Mouse (Mus musculus) liver, embryonic 13.5 days (tissue): ENCODE data around the gene Crocc. TPM values are rescaled to one million over a fixed set of nuclear protein-coding genes. Genes with fewer than 3 reads are reported as not detected.

Experiments used
- ATAC-seq: fragments of 200-750 bp; cut with Nextera tagmentation; 2 replicates; pipeline ENCODE4 v1.8.0; 2017; ENCODE audit warnings: low read depth, mild to moderate bottlenecking, moderate number of reproducible peaks, moderate library complexity
- DNase-seq: peaks from one replicate; pipeline ENCODE4 v3.0.0; 2022
- H3K27ac ChIP-seq: fragments of 300-500 bp; sonication (generic); 2 replicates; pipeline ENCODE4 v1.5.1; 2015; ENCODE audit warnings: moderate library complexity, mild to moderate bottlenecking, inconsistent platforms
- H3K27me3 ChIP-seq: fragments of 300-500 bp; sonication (generic); 2 replicates; pipeline ENCODE4 v1.6.1; 2015; ENCODE audit warnings: mild to moderate bottlenecking, inconsistent platforms
- H3K36me3 ChIP-seq: fragments of 300-500 bp; sonication (generic); 2 replicates; pipeline ENCODE4 v1.6.1; 2015; ENCODE audit warnings: mild to moderate bottlenecking, inconsistent platforms
- H3K4me1 ChIP-seq: fragments of 300-500 bp; sonication (generic); replicated peaks from 2 replicates; pipeline ENCODE4 v1.6.1; 2015; ENCODE audit warnings: inconsistent platforms
- H3K4me2 ChIP-seq: fragments of 300-500 bp; sonication (generic); 2 replicates; pipeline ENCODE4 v1.6.1; 2015; ENCODE audit warnings: inconsistent platforms, mild to moderate bottlenecking, moderate library complexity
- H3K4me3 ChIP-seq: fragments of 300-500 bp; sonication (generic); replicated peaks from 2 replicates; pipeline ENCODE4 v1.5.1; 2015; ENCODE audit warnings: mild to moderate bottlenecking, inconsistent platforms
- H3K9ac ChIP-seq: fragments of 300-500 bp; sonication (generic); 2 replicates; pipeline ENCODE4 v1.6.1; 2015; ENCODE audit warnings: mild to moderate bottlenecking, inconsistent platforms
- H3K9me3 ChIP-seq: fragments of 300-500 bp; sonication (generic); replicated peaks from 2 replicates; pipeline ENCODE4 v1.6.1; 2016; ENCODE audit warnings: inconsistent platforms
- WGBS: fragments of 180-500 bp; shearing (Covaris S2); methylation state at CpG from one replicate; pipeline ENCODE4 v1.1.7; 2015; ENCODE audit not compliant: insufficient replicate concordance; 5-methylcytosine and 5-hydroxymethylcytosine counted together
- polyA plus RNA-seq: library from polyadenylated mRNA; unstranded; fragments of >200 nt; fragmentation: Nextera tagmentation; extraction: Ambion mirVana; gene quantifications from 2 replicates; pipeline ENCODE4 v1.2.1, GENCODE M21; 2015

Crocc gene
- polyA plus RNA-seq, 1 experiment from 2014 or later: 0.59 TPM

- WGBS: 39% methylated on average over 10 of the region's 10 CpGs
- ATAC-seq (peak; percentile 89), DNase-seq (no peak)
Measured at GRCm38 (mm10) chr4:141086862-141087261, 26.5 kb upstream of the Crocc start.

GRCm38 (mm10) chr4:141078510-141079137 lies 18.3 kb upstream of the Crocc start:
- H3K27ac ChIP-seq: no peak overlapping the region
- no peaks in the 10 kb centered on the region for H3K9me3 ChIP-seq
- H3K36me3 ChIP-seq: peaks cover 22% of the 10 kb centered on the region
- ATAC-seq (no peak), DNase-seq (no peak)
- H3K4me3 ChIP-seq: peak overlapping the region; percentile 98
- WGBS: 63% methylated on average over 18 of the region's 18 CpGs
- no peaks in the 10 kb centered on the region for H3K27me3 ChIP-seq
- H3K9ac ChIP-seq: no peak overlapping the region; the same call in 1 of the 2 replicates
- peaks cover 42% of the 10 kb centered on the region for H3K4me1 ChIP-seq
- H3K4me2 ChIP-seq: peak overlapping the region; percentile 34

More at GRCm38 (mm10) chr4:141086862-141087261, 26.5 kb upstream of the Crocc start:
- no peaks in the 10 kb centered on the region for H3K27me3 ChIP-seq
- no peaks in the 10 kb centered on the region for H3K9me3 ChIP-seq
- H3K36me3 ChIP-seq: no peaks in the 10 kb centered on the region
- peaks cover 22% of the 10 kb centered on the region for H3K4me1 ChIP-seq
- H3K4me3 ChIP-seq: no peak overlapping the region
- peak overlapping the region; percentile 11; the same call in 1 of the 2 replicates for H3K4me2 ChIP-seq
- H3K27ac ChIP-seq: no peak overlapping the region
- H3K9ac ChIP-seq: no peak overlapping the region

GRCm38 (mm10) chr4:141077681-141078509 lies 17.5 kb upstream of the Crocc start, which contains the start of gene Necap2:
Necap2 (minus strand) TSS chr4:141078357.
- peak; percentile 89 for DNase-seq
- Histone ChIP-seq H3K9me3 (no peaks in the 10 kb centered on the region), H3K27ac (peak within 1 kb of the TSS; percentile 98), H3K36me3 (peaks cover 29% of the 10 kb centered on the region), H3K27me3 (no peaks in the 10 kb centered on the region), H3K9ac (peak within 1 kb of the TSS; percentile 97), H3K4me3 (peak within 1 kb of the TSS; percentile 98), H3K4me1 (peaks cover 49% of the 10 kb centered on the region), H3K4me2 (peak within 1 kb of the TSS; percentile 95)
- WGBS: under 1% methylated on average over 67 of the region's 67 CpGs
- peak; percentile 76 for ATAC-seq

- Histone ChIP-seq H3K9ac (peak overlapping the region; percentile 97), H3K4me3 (peak overlapping the region; percentile 98), H3K27ac (peak overlapping the region; percentile 98), H3K9me3 (no peaks in the 10 kb centered on the region), H3K4me1 (peaks cover 58% of the 10 kb centered on the region), H3K36me3 (peaks cover 38% of the 10 kb centered on the region), H3K27me3 (no peaks in the 10 kb centered on the region), H3K4me2 (peak overlapping the region; percentile 95)
- 13% methylated on average over 17 of the region's 17 CpGs for WGBS
- ATAC-seq (peak; percentile 83), DNase-seq (peak; percentile 67)
Measured at GRCm38 (mm10) chr4:141076761-141077506, 16.6 kb upstream of the Crocc start.

GRCm38 (mm10) chr4:141074109-141074508 lies 13.8 kb upstream of the Crocc start:
- peaks cover 67% of the 10 kb centered on the region for H3K36me3 ChIP-seq
- no peaks in the 10 kb centered on the region for H3K9me3 ChIP-seq
- peak overlapping the region; percentile 95 for H3K4me2 ChIP-seq
- H3K27me3 ChIP-seq: no peaks in the 10 kb centered on the region
- WGBS: 38% methylated on average over 4 of the region's 4 CpGs
- H3K27ac ChIP-seq: peak overlapping the region; percentile 98
- DNase-seq: peak; percentile 24
- H3K9ac ChIP-seq: peak overlapping the region; percentile 97
- H3K4me3 ChIP-seq: peak overlapping the region; percentile 98
- ATAC-seq: peak; percentile 72
- peaks cover 81% of the 10 kb centered on the region for H3K4me1 ChIP-seq

GRCm38 (mm10) chr4:141073661-141074060 lies 13.3 kb upstream of the Crocc start:
- Histone ChIP-seq H3K4me2 (peak overlapping the region; percentile 95), H3K4me1 (peaks cover 86% of the 10 kb centered on the region), H3K27ac (peak overlapping the region; percentile 98), H3K27me3 (no peaks in the 10 kb centered on the region), H3K36me3 (peaks cover 71% of the 10 kb centered on the region), H3K4me3 (peak overlapping the region; percentile 98), H3K9ac (peak overlapping the region; percentile 97), H3K9me3 (no peaks in the 10 kb centered on the region)
- DNase-seq (no peak), ATAC-seq (no peak)
- 75% methylated on average over 9 of the region's 9 CpGs for WGBS

GRCm38 (mm10) chr4:141072502-141072901 lies 12.2 kb upstream of the Crocc start:
- ATAC-seq (no peak), DNase-seq (no peak)
- peaks cover 95% of the 10 kb centered on the region for H3K4me1 ChIP-seq
- H3K9me3 ChIP-seq: no peaks in the 10 kb centered on the region
- H3K4me3 ChIP-seq: no peak overlapping the region
- H3K27me3 ChIP-seq: no peaks in the 10 kb centered on the region
- peaks cover 83% of the 10 kb centered on the region for H3K36me3 ChIP-seq
- no peak overlapping the region; the same call in 1 of the 2 replicates for H3K9ac ChIP-seq
- no peak overlapping the region for H3K4me2 ChIP-seq
- 86% methylated on average over 11 of the region's 11 CpGs for WGBS
- no peak overlapping the region for H3K27ac ChIP-seq

- 49% methylated on average over 4 of the region's 4 CpGs for WGBS
- no peaks in the 10 kb centered on the region for H3K27me3 ChIP-seq
- 0 out of 2 replicates have a peak overlapping the region, but pooled peaks have one; percentile 12 for H3K9ac ChIP-seq
- no peak for ATAC-seq
- H3K4me3 ChIP-seq: no peak overlapping the region
- H3K4me2 ChIP-seq: 0 out of 2 replicates have a peak overlapping the region, but pooled peaks have one; percentile 43
- DNase-seq: no peak
- peak overlapping the region; percentile 83 for H3K27ac ChIP-seq
- H3K36me3 ChIP-seq: peaks cover 98% of the 10 kb centered on the region
- H3K9me3 ChIP-seq: no peaks in the 10 kb centered on the region
- peaks cover 75% of the 10 kb centered on the region for H3K4me1 ChIP-seq
Measured at GRCm38 (mm10) chr4:141069731-141070130, 9.4 kb upstream of the Crocc start.

- Histone ChIP-seq H3K9ac (peak overlapping the region; percentile 65), H3K4me2 (peak overlapping the region; percentile 43), H3K4me1 (peaks cover 64% of the 10 kb centered on the region), H3K9me3 (no peaks in the 10 kb centered on the region), H3K36me3 (peaks cover 91% of the 10 kb centered on the region), H3K27ac (peak overlapping the region; percentile 83), H3K27me3 (no peaks in the 10 kb centered on the region), H3K4me3 (peak overlapping the region; percentile 6)
- ATAC-seq: peak; percentile 88
- DNase-seq: peak; percentile 29
- 21% methylated on average over 8 of the region's 8 CpGs for WGBS
Measured at GRCm38 (mm10) chr4:141068655-141069054, 8.3 kb upstream of the Crocc start.

GRCm38 (mm10) chr4:141067516-141068046 lies 7.2 kb upstream of the Crocc start:
- no peaks in the 10 kb centered on the region for H3K27me3 ChIP-seq
- 83% methylated on average over 9 of the region's 9 CpGs for WGBS
- peak overlapping the region; percentile 83 for H3K27ac ChIP-seq
- no peak overlapping the region for H3K4me3 ChIP-seq
- no peak for DNase-seq
- H3K9ac ChIP-seq: peak overlapping the region; percentile 65
- peaks cover 80% of the 10 kb centered on the region for H3K36me3 ChIP-seq
- H3K4me2 ChIP-seq: no peak overlapping the region
- H3K4me1 ChIP-seq: peaks cover 54% of the 10 kb centered on the region
- no peaks in the 10 kb centered on the region for H3K9me3 ChIP-seq
- ATAC-seq: no peak
